Comparison of ENCODE assay signal across 7 mouse cellular contexts in genomic region chr4:62525489-62525811, GRCm38 (mm10). TPM values are rescaled to one million over a fixed set of nuclear protein-coding genes. Genes with fewer than 3 reads are reported as not detected.
DNase-seq lines count a peak whose midpoint lies in the region; ATAC-seq and TF ChIP-seq lines count a peak whose summit lies in the region.

No protein-coding gene starts in this region.

- DNase-seq in lung, embryonic 14.5 days: no peak
- DNase-seq in lung, postnatal 36 days: no peak
- no peak for DNase-seq in embryo, embryonic 10.5 days (ENCODE audit: low spot score)
- DNase-seq in urinary bladder, adult 18-20 months (ENCODE audit: low spot score in 2 of 2): no peak

- H3K4me2 ChIP-seq in lung, embryonic 14.5 days: peak overlapping the region; percentile 93
- peak overlapping the region; percentile 90 for H3K4me2 ChIP-seq in limb, embryonic 12.5 days

- H3K27ac ChIP-seq in lung, embryonic 14.5 days (ENCODE audit: low read depth): no peak overlapping the region
- no peak overlapping the region for H3K27ac ChIP-seq in embryonic fibroblast, embryonic 13.5 days (ENCODE audit: insufficient read depth, low read length)
- no peak overlapping the region for H3K27ac ChIP-seq in limb, embryonic 12.5 days
- no peak overlapping the region for H3K27ac ChIP-seq in small intestine, adult 2 months (ENCODE audit: insufficient read depth, low read depth, low read length)

- WGBS in lung, embryonic 14.5 days: 2% methylated on average over 10 of the region's 10 CpGs
- under 1% methylated on average over 10 of the region's 10 CpGs for WGBS in limb, embryonic 12.5 days
- 2% methylated on average over 10 of the region's 10 CpGs for WGBS in small intestine, adult 2 months

- no peak for TF ChIP-seq CTCF in lung, embryonic 14.5 days (IDR thresholded peaks at IDR 0.05; ENCODE audit: low read depth)
- TF ChIP-seq CTCF in embryonic fibroblast, embryonic 13.5 days (IDR thresholded peaks at IDR 0.05; ENCODE audit: borderline replicate concordance, insufficient read depth, low read length): no peak
- TF ChIP-seq CTCF in small intestine, adult 2 months (IDR thresholded peaks at IDR 0.05; ENCODE audit: extremely low read depth, insufficient read length, insufficient replicate concordance, low read depth, low read length): 0 out of 2 replicates have a peak, but pooled peaks have one; percentile 6

- H3K9ac ChIP-seq in lung, embryonic 14.5 days: peak overlapping the region; percentile 25; the same call in 1 of the 2 replicates
- peak overlapping the region; percentile 85; the same call in 1 of the 2 replicates for H3K9ac ChIP-seq in limb, embryonic 12.5 days (replicated peaks)

- H3K36me3 ChIP-seq in lung, embryonic 14.5 days (ENCODE audit: insufficient read depth): peaks cover 12% of the 10 kb centered on the region; the same call in 1 of the 2 replicates
- peaks cover 18% of the 10 kb centered on the region; the same call in 1 of the 2 replicates for H3K36me3 ChIP-seq in limb, embryonic 12.5 days
- no peaks in the 10 kb centered on the region for H3K36me3 ChIP-seq in small intestine, adult 2 months (ENCODE audit: control insufficient read depth, insufficient read depth, low read length)

- no peaks in the 10 kb centered on the region for H3K9me3 ChIP-seq in lung, embryonic 14.5 days (ENCODE audit: low read depth, low read length)
- no peaks in the 10 kb centered on the region for H3K9me3 ChIP-seq in limb, embryonic 12.5 days

- H3K27me3 ChIP-seq in lung, embryonic 14.5 days (ENCODE audit: insufficient read depth, low read length): no peaks in the 10 kb centered on the region
- H3K27me3 ChIP-seq in limb, embryonic 12.5 days: no peaks in the 10 kb centered on the region
- H3K27me3 ChIP-seq in small intestine, adult 2 months (ENCODE audit: control insufficient read depth, insufficient read depth, low read length): no peaks in the 10 kb centered on the region

- peaks cover 6% of the 10 kb centered on the region for H3K4me1 ChIP-seq in lung, embryonic 14.5 days (ENCODE audit: insufficient read depth)
- peaks cover 3% of the 10 kb centered on the region; the same call in 1 of the 2 replicates for H3K4me1 ChIP-seq in embryonic fibroblast, embryonic 13.5 days (ENCODE audit: control insufficient read depth, insufficient read depth, low read length)
- peaks cover 12% of the 10 kb centered on the region for H3K4me1 ChIP-seq in limb, embryonic 12.5 days (replicated peaks)
- peaks cover 5% of the 10 kb centered on the region for H3K4me1 ChIP-seq in small intestine, adult 2 months (ENCODE audit: control insufficient read depth, insufficient read depth, insufficient read length, low read length)

- no peak for ATAC-seq in lung, embryonic 14.5 days (ENCODE audit: insufficient read depth)
- no peak for ATAC-seq in limb, embryonic 12.5 days (ENCODE audit: insufficient number of reproducible peaks, insufficient read depth, low FRiP score, low TSS enrichment, low read depth)

- 0 out of 2 replicates have a peak, but pooled peaks have one; percentile 2 for TF ChIP-seq POLR2A in embryonic fibroblast, embryonic 13.5 days (IDR thresholded peaks at IDR 0.05; ENCODE audit: low read depth, low read length)
- no peak for TF ChIP-seq POLR2A in small intestine, adult 2 months (IDR thresholded peaks at IDR 0.05; ENCODE audit: low read depth, low read length)

- H3K4me3 ChIP-seq in lung, embryonic 14.5 days (ENCODE audit: low read depth, low read length): peak overlapping the region; percentile 86
- peak overlapping the region; percentile 25 for H3K4me3 ChIP-seq in embryonic fibroblast, embryonic 13.5 days (ENCODE audit: insufficient read depth, low read length)
- peak overlapping the region; percentile 84 for H3K4me3 ChIP-seq in limb, embryonic 12.5 days (replicated peaks)
- H3K4me3 ChIP-seq in small intestine, adult 2 months (ENCODE audit: low read depth, low read length): peak overlapping the region; percentile 95

RNA-seq across cellular contexts. Expression of gene 4933430I17Rik, which starts 0.3 kb away (rescaled TPM):
- polyA plus RNA-seq in lung, embryonic 14.5 days (2014; fragmentation: Nextera tagmentation; extraction: Ambion mirVana): 0.68 and 1.1 TPM in 2 replicates
- 0.39 TPM in 1 of 2 replicates, not detected in the other for polyA plus RNA-seq in embryonic fibroblast, embryonic 13.5 days (2011; ENCODE audit: insufficient read length, low read depth, missing spikeins)
- 0.73 and 0.93 TPM in 2 replicates for polyA plus RNA-seq in limb, embryonic 12.5 days (2016; fragmentation: Nextera tagmentation; extraction: Ambion mirVana)
- polyA plus RNA-seq in small intestine, adult 2 months (2012; rRNA removed): 0.14 TPM in 1 of 2 replicates, not detected in the other

RNA-seq across cellular contexts. Expression of gene Pole3, which starts 0.6 kb away (rescaled TPM):
- polyA plus RNA-seq in lung, embryonic 14.5 days (2014; fragmentation: Nextera tagmentation; extraction: Ambion mirVana): 94.5 and 96.4 TPM in 2 replicates
- polyA plus RNA-seq in embryonic fibroblast, embryonic 13.5 days (2011; ENCODE audit: insufficient read length, low read depth, missing spikeins): 39.7 and 40.7 TPM in 2 replicates
- 95.3 and 96.9 TPM in 2 replicates for polyA plus RNA-seq in limb, embryonic 12.5 days (2016; fragmentation: Nextera tagmentation; extraction: Ambion mirVana)
- 5.6 and 8.9 TPM in 2 replicates for polyA plus RNA-seq in small intestine, adult 2 months (2012; rRNA removed)

RNA-seq across cellular contexts. Expression of gene Alad, which starts 5.7 kb away (rescaled TPM):
- polyA plus RNA-seq in lung, embryonic 14.5 days (2014; fragmentation: Nextera tagmentation; extraction: Ambion mirVana): 103 and 110 TPM in 2 replicates
- 16.5 and 20.6 TPM in 2 replicates for polyA plus RNA-seq in embryonic fibroblast, embryonic 13.5 days (2011; ENCODE audit: insufficient read length, low read depth, missing spikeins)
- polyA plus RNA-seq in limb, embryonic 12.5 days (2016; fragmentation: Nextera tagmentation; extraction: Ambion mirVana): 75.9 and 80.4 TPM in 2 replicates
- 110 and 142 TPM in 2 replicates for polyA plus RNA-seq in small intestine, adult 2 months (2012; rRNA removed)

RNA-seq across cellular contexts. Expression of gene Hdhd3, which starts 22.2 kb away (rescaled TPM):
- 16.6 and 17.7 TPM in 2 replicates for polyA plus RNA-seq in lung, embryonic 14.5 days (2014; fragmentation: Nextera tagmentation; extraction: Ambion mirVana)
- 3.6 and 3.8 TPM in 2 replicates for polyA plus RNA-seq in embryonic fibroblast, embryonic 13.5 days (2011; ENCODE audit: insufficient read length, low read depth, missing spikeins)
- 13.2 and 13.4 TPM in 2 replicates for polyA plus RNA-seq in limb, embryonic 12.5 days (2016; fragmentation: Nextera tagmentation; extraction: Ambion mirVana)
- 63.6 and 68.4 TPM in 2 replicates for polyA plus RNA-seq in small intestine, adult 2 months (2012; rRNA removed)

RNA-seq across cellular contexts. Expression of gene Rgs3, which starts 34.2 kb away (rescaled TPM):
- polyA plus RNA-seq in lung, embryonic 14.5 days (2014; fragmentation: Nextera tagmentation; extraction: Ambion mirVana): 37.0 and 39.0 TPM in 2 replicates
- polyA plus RNA-seq in embryonic fibroblast, embryonic 13.5 days (2011; ENCODE audit: insufficient read length, low read depth, missing spikeins): 38.0 and 44.0 TPM in 2 replicates
- polyA plus RNA-seq in limb, embryonic 12.5 days (2016; fragmentation: Nextera tagmentation; extraction: Ambion mirVana): 38.7 and 43.3 TPM in 2 replicates
- 30.3 and 45.8 TPM in 2 replicates for polyA plus RNA-seq in small intestine, adult 2 months (2012; rRNA removed)

Comparison
In these comparisons a context has a peak if more than half of its experiments do, and no peak if none do; other contexts are left out.
1. H3K4me3 ChIP-seq: peak in every context shown above with its lines; median percentile 95 in small intestine, adult 2 months; 86 in lung, embryonic 14.5 days; 84 in limb, embryonic 12.5 days; 25 in embryonic fibroblast, embryonic 13.5 days.